Mouse (Mus musculus) lung, postnatal 0 days (tissue): ENCODE measurements around the gene Btbd35f16. TPM values are rescaled to one million over a fixed set of nuclear protein-coding genes. Genes with fewer than 3 reads are reported as not detected.
"Not testable (repeated sequence)": the region's sequence is repeated elsewhere in the genome, so short reads cannot be mapped to it uniquely, and the experiment has no call there.

ENCODE experiments used
- ATAC-seq: fragments of 200-750 bp; cut with Nextera tagmentation; 2 replicates; pipeline ENCODE4 v1.8.0; 2017; ENCODE audit warnings: moderate library complexity
- DNase-seq: peaks from one replicate; pipeline ENCODE4 v3.0.0-alpha.2; 2016; ENCODE audit warnings: low spot score
- H3K27ac ChIP-seq: fragments of 300-500 bp; sonication (generic); 2 replicates; pipeline ENCODE4 v1.5.1; 2014; ENCODE audit warnings: antibody characterized with exemption, mild to moderate bottlenecking, low read length, mixed read lengths
- H3K27me3 ChIP-seq: fragments of 300-500 bp; sonication (generic); replicated peaks from 2 replicates; pipeline ENCODE4 v1.6.1; 2014; ENCODE audit warnings: low read length, mixed read lengths; ENCODE audit not compliant: insufficient read depth
- H3K36me3 ChIP-seq: fragments of 300-500 bp; sonication (generic); 2 replicates; pipeline ENCODE4 v1.6.1; 2014; ENCODE audit warnings: low read length, mixed read lengths; ENCODE audit not compliant: insufficient read depth
- H3K4me1 ChIP-seq: fragments of 300-500 bp; sonication (generic); 2 replicates; pipeline ENCODE4 v1.6.1; 2014; ENCODE audit warnings: antibody characterized with exemption, low read depth, low read length, mixed read lengths; ENCODE audit not compliant: insufficient read depth
- H3K4me2 ChIP-seq: fragments of 300-500 bp; sonication (generic); replicated peaks from 2 replicates; pipeline ENCODE4 v1.6.1; 2014; ENCODE audit warnings: low read depth, mild to moderate bottlenecking, low read length, moderate library complexity, mixed read lengths
- H3K4me3 ChIP-seq: fragments of 300-500 bp; sonication (generic); 2 replicates; pipeline ENCODE4 v1.5.1; 2014; ENCODE audit warnings: low read depth, low read length
- H3K9ac ChIP-seq: fragments of 300-500 bp; sonication (generic); replicated peaks from 2 replicates; pipeline ENCODE4 v1.6.1; 2014; ENCODE audit warnings: low read depth, mild to moderate bottlenecking
- H3K9me3 ChIP-seq: fragments of 300-500 bp; sonication (generic); 2 replicates; pipeline ENCODE4 v1.6.1; 2016; ENCODE audit warnings: low read length, mixed read lengths
- WGBS: fragments of 180-500 bp; shearing (Covaris S2); extraction: QIAGEN DNeasy Blood & Tissue Kit; methylation state at CpG from one replicate; pipeline ENCODE4 v1.1.7; 2014; 5-methylcytosine and 5-hydroxymethylcytosine counted together
- polyA plus RNA-seq: library from polyadenylated mRNA; unstranded; fragments of >200 nt; fragmentation: Nextera tagmentation; extraction: Ambion mirVana; gene quantifications from 2 replicates; pipeline ENCODE4 v1.2.1, GENCODE M21; 2015

Btbd35f16 gene
- not detected in 2 replicates for polyA plus RNA-seq

DNA sequence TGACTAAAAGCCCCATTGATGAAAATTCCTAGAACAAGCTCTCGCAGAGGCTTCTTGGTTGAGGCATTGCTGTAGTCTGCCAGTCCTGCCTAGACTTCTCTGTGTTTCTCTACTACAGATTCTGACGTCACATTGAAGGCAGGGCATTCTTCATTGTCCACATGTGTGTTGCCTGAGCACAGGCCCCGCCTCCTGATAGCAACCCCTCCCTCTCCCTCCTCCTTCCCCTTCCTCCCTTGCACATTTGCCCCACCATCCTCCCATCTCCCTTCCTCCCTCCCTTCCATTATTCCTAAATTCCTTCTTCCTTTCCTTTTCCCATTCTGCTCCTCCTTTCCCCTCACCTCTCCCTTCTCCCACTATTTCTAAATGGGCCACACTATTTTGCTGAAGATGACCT lies at the start of gene Btbd35f16:
Gene Btbd35f16, minus strand, starts transcription at position 101 of the 400 bp plus-strand sequence.
- ATAC-seq, H3K4me2 ChIP-seq: not testable (repeated sequence)

More for the DNA sequence above, at the start of gene Btbd35f16:
- not testable (repeated sequence) for DNase-seq, H3K4me3 ChIP-seq, H3K27me3 ChIP-seq, H3K4me1 ChIP-seq, H3K27ac ChIP-seq, H3K9me3 ChIP-seq, H3K9ac ChIP-seq, H3K36me3 ChIP-seq
- WGBS, result no CpG with 5 or more reads among the region's 3 CpGs

Other genes with a start within 250 kb of the Btbd35f16 start
- gene Btbd35f10, start 204.1 kb downstream of the Btbd35f16 start, polyA plus RNA-seq, result not detected in 2 replicates
- not detected in 2 replicates for gene Btbd35f3, start 80.7 kb upstream of the Btbd35f16 start, polyA plus RNA-seq
- not detected in 2 replicates for gene Btbd35f28, start 239.6 kb upstream of the Btbd35f16 start, polyA plus RNA-seq